In the genomic region with DNA sequence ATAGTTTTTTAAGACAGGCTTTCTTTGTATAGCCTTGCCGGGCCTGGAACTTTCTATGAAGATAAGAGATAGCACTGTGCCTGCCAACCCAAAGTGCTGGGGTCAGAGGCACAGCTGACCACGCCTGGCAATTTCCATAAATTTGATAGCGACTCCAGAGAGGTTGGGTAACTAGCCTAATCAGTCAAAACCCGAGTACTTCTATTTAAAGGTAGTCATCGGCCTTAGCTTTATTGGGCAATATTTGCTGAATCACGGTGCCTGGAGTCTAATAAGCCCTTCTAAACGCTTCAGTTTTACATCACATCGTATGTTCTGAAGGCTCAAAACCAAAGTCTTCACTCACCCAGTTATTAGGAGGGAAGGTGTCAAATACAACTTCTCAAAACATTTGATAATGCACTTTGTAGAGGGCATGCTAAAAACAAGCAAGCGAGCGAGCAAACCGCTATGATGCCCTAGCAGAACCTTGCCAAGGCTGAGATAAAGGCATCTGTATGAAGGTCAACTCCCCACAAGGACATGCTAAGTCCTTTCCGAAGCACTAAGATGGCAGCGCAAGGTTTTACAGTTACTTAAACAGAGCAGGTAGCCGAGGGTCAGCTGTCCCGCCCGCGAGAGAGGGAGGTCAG, we compare ENCODE assay signal across 8 mouse cellular contexts. TPM values are rescaled to one million over a fixed set of nuclear protein-coding genes. Genes with fewer than 3 reads are reported as not detected.
DNase-seq lines count a peak whose midpoint lies in the region; ATAC-seq lines count a peak whose summit lies in the region.

No protein-coding gene starts in this region.

- H3K36me3 ChIP-seq in embryonic facial prominence, embryonic 10.5 days (replicated peaks): peaks cover 44% of the 10 kb centered on the region
- no peaks in the 10 kb centered on the region for H3K36me3 ChIP-seq in heart, embryonic 15.5 days
- H3K36me3 ChIP-seq in limb, embryonic 11.5 days (ENCODE audit: control insufficient read depth, insufficient read depth, low read length): no peaks in the 10 kb centered on the region; the same call in 1 of the 2 replicates
- 0 out of 2 replicates have a peak, but pooled peaks cover 3% of the 10 kb centered on the region for H3K36me3 ChIP-seq in midbrain, embryonic 13.5 days

- H3K4me1 ChIP-seq in embryonic facial prominence, embryonic 10.5 days: peaks cover 21% of the 10 kb centered on the region
- peaks cover 29% of the 10 kb centered on the region for H3K4me1 ChIP-seq in heart, embryonic 15.5 days (replicated peaks)
- H3K4me1 ChIP-seq in limb, embryonic 11.5 days (ENCODE audit: control insufficient read depth, insufficient read depth, low read length): peaks cover 8% of the 10 kb centered on the region; the same call in 1 of the 2 replicates
- peaks cover 20% of the 10 kb centered on the region for H3K4me1 ChIP-seq in midbrain, embryonic 13.5 days (replicated peaks)

- peak; percentile 87 for DNase-seq in spleen, adult 12 weeks (ENCODE audit: low spot score)
- no peak for DNase-seq in spleen, postnatal 14 days (ENCODE audit: low spot score in 2 of 2)
- DNase-seq in embryonic facial prominence, embryonic 10.5 days (ENCODE audit: low spot score): peak; percentile 30
- DNase-seq in limb, embryonic 11.5 days (ENCODE audit: low spot score): peak; percentile 33
- DNase-seq in thymus, postnatal 14 days: no peak
- DNase-seq in urinary bladder, postnatal 10 days (ENCODE audit: low spot score): no peak

- H3K27me3 ChIP-seq in embryonic facial prominence, embryonic 10.5 days (replicated peaks; ENCODE audit: low read depth, poor library complexity, severe bottlenecking): no peaks in the 10 kb centered on the region
- H3K27me3 ChIP-seq in heart, embryonic 15.5 days: no peaks in the 10 kb centered on the region
- no peaks in the 10 kb centered on the region for H3K27me3 ChIP-seq in limb, embryonic 11.5 days (ENCODE audit: control insufficient read depth, insufficient read depth, low read length)
- H3K27me3 ChIP-seq in midbrain, embryonic 13.5 days: no peaks in the 10 kb centered on the region

- peak overlapping the region; percentile 68 for H3K4me2 ChIP-seq in heart, embryonic 15.5 days
- peak overlapping the region; percentile 69 for H3K4me2 ChIP-seq in limb, embryonic 11.5 days (ENCODE audit: low read depth, severe bottlenecking)
- H3K4me2 ChIP-seq in midbrain, embryonic 13.5 days (replicated peaks): peak overlapping the region; percentile 66

- peak overlapping the region; percentile 100 for H3K27ac ChIP-seq in embryonic facial prominence, embryonic 10.5 days (replicated peaks)
- H3K27ac ChIP-seq in heart, embryonic 15.5 days: peak overlapping the region; percentile 100
- peak overlapping the region; percentile 100 for H3K27ac ChIP-seq in limb, embryonic 11.5 days (replicated peaks; ENCODE audit: low read depth, low read length)
- peak overlapping the region; percentile 100 for H3K27ac ChIP-seq in midbrain, embryonic 13.5 days

- H3K4me3 ChIP-seq in embryonic facial prominence, embryonic 10.5 days: peak overlapping the region; percentile 91
- peak overlapping the region; percentile 90 for H3K4me3 ChIP-seq in heart, embryonic 15.5 days
- peak overlapping the region; percentile 81 for H3K4me3 ChIP-seq in limb, embryonic 11.5 days (ENCODE audit: low read depth, low read length)
- peak overlapping the region; percentile 82 for H3K4me3 ChIP-seq in midbrain, embryonic 13.5 days (replicated peaks)

- peak; percentile 65 for ATAC-seq in heart, embryonic 15.5 days (replicated peaks; ENCODE audit: insufficient number of reproducible peaks, insufficient read depth, low FRiP score, low read depth)
- peak; percentile 49; the same call in 1 of the 2 replicates for ATAC-seq in limb, embryonic 11.5 days (ENCODE audit: insufficient number of reproducible peaks, low FRiP score, low TSS enrichment, low read depth)
- peak; percentile 64 for ATAC-seq in midbrain, embryonic 13.5 days

- H3K9me3 ChIP-seq in embryonic facial prominence, embryonic 10.5 days: peaks cover 13% of the 10 kb centered on the region; the same call in 1 of the 2 replicates
- peaks cover 8% of the 10 kb centered on the region for H3K9me3 ChIP-seq in heart, embryonic 15.5 days (replicated peaks)
- H3K9me3 ChIP-seq in limb, embryonic 11.5 days (ENCODE audit: control insufficient read depth, low read length): no peaks in the 10 kb centered on the region; the same call in 1 of the 2 replicates
- peaks cover 9% of the 10 kb centered on the region; the same call in 1 of the 2 replicates for H3K9me3 ChIP-seq in midbrain, embryonic 13.5 days

- peak overlapping the region; percentile 100 for H3K9ac ChIP-seq in heart, embryonic 15.5 days
- H3K9ac ChIP-seq in limb, embryonic 11.5 days (ENCODE audit: low read length): peak overlapping the region; percentile 99
- H3K9ac ChIP-seq in midbrain, embryonic 13.5 days (replicated peaks): peak overlapping the region; percentile 93

- WGBS in embryonic facial prominence, embryonic 10.5 days: 9% methylated on average over 17 of the region's 17 CpGs
- under 1% methylated on average over 17 of the region's 17 CpGs for WGBS in heart, embryonic 15.5 days
- WGBS in limb, embryonic 11.5 days: 6% methylated on average over 17 of the region's 17 CpGs
- 4% methylated on average over 17 of the region's 17 CpGs for WGBS in midbrain, embryonic 13.5 days

RNA-seq across cellular contexts. Expression of a gene that starts 0.5 kb away (rescaled TPM):
- 36.8 and 42.2 TPM in 2 replicates for polyA plus RNA-seq in embryonic facial prominence, embryonic 10.5 days (2016; fragmentation: Nextera tagmentation; extraction: Ambion mirVana)
- 37.9 and 39.2 TPM in 2 replicates for polyA plus RNA-seq in heart, embryonic 15.5 days (2015; fragmentation: Nextera tagmentation; extraction: Ambion mirVana)
- 44.5 and 55.0 TPM in 2 replicates for polyA plus RNA-seq in limb, embryonic 11.5 days (2014; fragmentation: Nextera tagmentation; extraction: Ambion mirVana)
- 19.6 and 19.9 TPM in 2 replicates for polyA plus RNA-seq in midbrain, embryonic 13.5 days (2015; fragmentation: Nextera tagmentation; extraction: Ambion mirVana)

RNA-seq across cellular contexts. Expression of a gene that starts 53.5 kb away (rescaled TPM):
- not detected in 2 replicates for polyA plus RNA-seq in embryonic facial prominence, embryonic 10.5 days (2016; fragmentation: Nextera tagmentation; extraction: Ambion mirVana)
- polyA plus RNA-seq in heart, embryonic 15.5 days (2015; fragmentation: Nextera tagmentation; extraction: Ambion mirVana): not detected in 2 replicates
- polyA plus RNA-seq in limb, embryonic 11.5 days (2014; fragmentation: Nextera tagmentation; extraction: Ambion mirVana): not detected in 2 replicates
- not detected in 2 replicates for polyA plus RNA-seq in midbrain, embryonic 13.5 days (2015; fragmentation: Nextera tagmentation; extraction: Ambion mirVana)

Comparison
In these comparisons a context has a peak if more than half of its experiments do, and no peak if none do; other contexts are left out.
1. DNase-seq: peak in spleen, adult 12 weeks (single experiment), embryonic facial prominence, embryonic 10.5 days (single experiment) and limb, embryonic 11.5 days (single experiment); none in spleen, postnatal 14 days (0 of 2), thymus, postnatal 14 days (single experiment) and urinary bladder, postnatal 10 days (single experiment).
2. Peak in every context shown above with its lines, with median percentiles within 50 percentile points of each other: H3K27ac ChIP-seq, H3K4me3 ChIP-seq, ATAC-seq, H3K4me2 ChIP-seq and H3K9ac ChIP-seq.